Mouse (Mus musculus): ENCODE results near the gene Pak3. TPM values are rescaled to one million over a fixed set of nuclear protein-coding genes. Genes with fewer than 3 reads are reported as not detected.
A peak's percentile ranks its signal among the peaks of the same experiment; 100 is the strongest.

Gene Pak3
- polyA plus RNA-seq, 1 experiment from 2014 or later, result 144 TPM

DNA sequence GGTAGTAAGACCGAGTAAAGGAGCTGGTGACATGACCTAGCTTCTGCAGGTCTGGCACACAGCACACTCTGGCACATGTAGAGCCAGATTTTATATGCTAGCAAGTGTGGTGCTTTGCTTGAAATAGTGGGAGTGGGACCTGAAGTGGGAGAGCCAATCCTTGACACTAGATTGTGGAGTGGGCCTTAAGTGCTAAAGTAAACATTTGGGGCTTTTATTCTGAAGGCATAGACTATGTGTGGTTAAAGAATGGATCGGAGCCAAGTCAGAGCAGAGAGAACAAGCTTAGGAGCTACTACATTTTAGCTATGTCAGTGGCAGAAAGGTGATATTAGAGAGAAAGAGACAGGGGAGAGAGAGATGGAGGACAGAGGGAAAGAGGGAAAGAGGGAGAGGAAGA lies 61.5 kb downstream of the Pak3 start:
- ATAC-seq (ENCODE audit: low FRiP score), result no peak
- WGBS, result 94% methylated on average over 2 of the region's 2 CpGs
- Histone ChIP-seq H3K9me3 (no peaks in the 10 kb centered on the region), H3K4me3 (no peak overlapping the region), H3K4me2 (no peak overlapping the region), H3K9ac (no peak overlapping the region), H3K4me1 (replicated peaks) (no peaks in the 10 kb centered on the region), H3K36me3 (no peaks in the 10 kb centered on the region), H3K27me3 (peaks cover 9% of the 10 kb centered on the region), H3K27ac (no peak overlapping the region)

DNA sequence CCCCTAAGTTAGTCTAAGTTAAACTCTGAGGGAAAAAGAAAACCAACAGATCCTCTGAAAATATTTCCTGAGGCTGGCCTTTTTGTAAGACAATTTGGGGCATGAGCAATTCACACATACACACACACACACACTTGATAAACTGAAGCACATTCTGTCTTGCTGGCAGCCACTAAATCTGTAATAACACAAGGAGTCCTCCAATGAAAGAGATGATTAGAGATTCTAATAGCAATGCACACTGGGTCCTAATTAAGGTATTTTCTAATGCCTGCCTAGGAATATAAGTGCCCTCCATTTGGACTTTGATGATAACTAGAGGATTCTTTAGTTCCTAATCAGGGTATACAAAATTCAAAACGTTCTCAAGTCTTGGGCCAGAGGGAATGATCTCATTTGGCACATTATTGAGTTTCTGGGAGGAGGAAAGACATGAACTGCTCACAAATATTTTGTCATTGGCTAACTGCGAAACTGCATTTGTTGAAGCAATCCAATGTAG lies 62.1 kb downstream of the Pak3 start:
- ATAC-seq (ENCODE audit: low FRiP score), result no peak
- no peaks in the 10 kb centered on the region for H3K9me3 ChIP-seq
- H3K4me1 ChIP-seq (replicated peaks), result no peaks in the 10 kb centered on the region
- H3K9ac ChIP-seq, result no peak overlapping the region
- 69% methylated on average over 2 of the region's 2 CpGs for WGBS
- H3K27me3 ChIP-seq, result peaks cover 9% of the 10 kb centered on the region
- no peak overlapping the region for H3K4me3 ChIP-seq
- no peak overlapping the region for H3K4me2 ChIP-seq
- no peak overlapping the region for H3K27ac ChIP-seq
- no peaks in the 10 kb centered on the region for H3K36me3 ChIP-seq

DNA sequence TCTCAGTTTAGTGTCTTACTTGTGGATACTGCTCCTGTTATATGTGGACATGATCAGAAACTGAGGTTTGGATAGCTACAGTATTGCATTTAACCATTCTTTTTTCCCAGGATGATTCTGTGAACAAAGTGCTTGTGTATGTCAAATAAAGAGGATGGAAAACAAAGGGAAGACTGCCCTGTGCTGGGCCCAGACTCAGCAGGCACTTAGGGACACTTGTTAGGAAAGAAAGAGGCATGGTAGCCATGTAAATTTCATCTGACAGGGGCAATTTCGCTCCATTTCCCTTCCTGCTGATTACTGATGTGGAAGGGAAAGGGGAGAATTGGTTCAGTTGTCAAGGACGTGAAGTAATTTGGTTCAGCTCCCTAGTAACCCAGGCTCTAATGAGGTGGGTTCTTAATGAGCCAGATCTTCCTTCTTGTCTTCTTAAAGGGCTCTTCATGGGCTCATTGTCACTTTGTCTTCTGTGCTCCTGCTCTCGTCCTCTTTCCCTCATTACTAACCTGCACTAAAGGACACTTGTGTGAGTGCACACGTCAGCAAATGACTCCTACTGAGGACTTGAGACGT lies 88.6 kb downstream of the Pak3 start:
- no peaks in the 10 kb centered on the region for H3K27me3 ChIP-seq
- 43% methylated on average over 5 of the region's 5 CpGs for WGBS
- 0 out of 2 replicates have a peak, but pooled peaks have one; percentile 24 for ATAC-seq (ENCODE audit: low FRiP score)
- H3K27ac ChIP-seq, result no peak overlapping the region
- no peak overlapping the region for H3K4me2 ChIP-seq
- no peaks in the 10 kb centered on the region for H3K36me3 ChIP-seq
- H3K4me1 ChIP-seq (replicated peaks), result no peaks in the 10 kb centered on the region
- H3K9me3 ChIP-seq, result no peaks in the 10 kb centered on the region
- no peak overlapping the region for H3K9ac ChIP-seq
- H3K4me3 ChIP-seq, result no peak overlapping the region

DNA sequence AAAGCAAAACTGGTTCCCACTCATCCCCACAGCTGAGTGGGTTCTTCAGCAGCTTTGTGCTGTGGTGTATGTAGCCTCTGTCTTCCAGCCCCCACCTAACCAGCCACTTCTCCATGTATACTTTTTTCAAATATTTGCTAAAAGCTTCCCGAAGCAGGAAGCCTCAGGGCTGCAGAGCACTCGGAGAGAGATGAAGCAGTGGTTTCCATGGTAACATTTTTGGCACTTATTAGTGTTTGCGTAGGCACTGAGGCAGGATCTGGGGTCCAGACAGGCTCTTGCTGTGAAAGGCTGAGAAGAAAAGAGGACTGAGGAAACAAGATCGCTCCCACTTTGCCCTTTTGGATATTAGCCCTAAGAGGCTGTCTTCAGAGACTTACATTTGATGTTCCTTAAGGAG lies 100.3 kb downstream of the Pak3 start:
- no peaks in the 10 kb centered on the region for H3K36me3 ChIP-seq
- H3K27ac ChIP-seq, result no peak overlapping the region
- no peak overlapping the region for H3K9ac ChIP-seq
- no peak overlapping the region for H3K4me2 ChIP-seq
- 0 out of 2 replicates have a peak, but pooled peaks cover 8% of the 10 kb centered on the region for H3K4me1 ChIP-seq (replicated peaks)
- H3K4me3 ChIP-seq, result no peak overlapping the region
- peaks cover 3% of the 10 kb centered on the region; the same call in 1 of the 2 replicates for H3K27me3 ChIP-seq
- no peak; the same call in 1 of the 2 replicates for ATAC-seq (ENCODE audit: low FRiP score)
- no peaks in the 10 kb centered on the region for H3K9me3 ChIP-seq
- WGBS, result 20% methylated on average over 4 of the region's 4 CpGs

DNA sequence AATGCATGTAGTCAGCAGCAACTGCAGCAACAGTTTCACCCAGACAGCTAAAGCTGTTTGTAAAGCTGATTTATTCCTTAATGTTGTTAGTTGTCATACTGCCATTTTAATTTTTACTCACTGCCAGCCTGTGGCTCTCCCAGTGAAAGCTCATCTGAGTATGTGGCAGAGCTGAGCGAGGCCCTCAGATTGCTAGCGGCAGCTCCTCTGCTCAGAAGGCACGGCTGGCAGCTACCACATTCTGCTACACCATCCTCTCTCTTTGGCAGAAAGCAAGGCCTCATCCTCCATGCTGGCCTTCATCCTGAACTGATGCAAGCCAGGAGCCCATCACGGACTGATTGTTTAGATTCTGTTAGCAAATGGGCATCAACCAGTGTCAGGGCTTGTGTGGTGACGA lies 109.4 kb downstream of the Pak3 start:
- no peaks in the 10 kb centered on the region for H3K4me1 ChIP-seq (replicated peaks)
- peaks cover 3% of the 10 kb centered on the region; the same call in 1 of the 2 replicates for H3K27me3 ChIP-seq
- H3K4me2 ChIP-seq, result no peak overlapping the region
- no peak for ATAC-seq (ENCODE audit: low FRiP score)
- H3K36me3 ChIP-seq, result no peaks in the 10 kb centered on the region
- no peak overlapping the region for H3K9ac ChIP-seq
- H3K9me3 ChIP-seq, result no peaks in the 10 kb centered on the region
- H3K4me3 ChIP-seq, result no peak overlapping the region
- H3K27ac ChIP-seq, result no peak overlapping the region
- WGBS, result 73% methylated on average over 5 of the region's 5 CpGs

DNA sequence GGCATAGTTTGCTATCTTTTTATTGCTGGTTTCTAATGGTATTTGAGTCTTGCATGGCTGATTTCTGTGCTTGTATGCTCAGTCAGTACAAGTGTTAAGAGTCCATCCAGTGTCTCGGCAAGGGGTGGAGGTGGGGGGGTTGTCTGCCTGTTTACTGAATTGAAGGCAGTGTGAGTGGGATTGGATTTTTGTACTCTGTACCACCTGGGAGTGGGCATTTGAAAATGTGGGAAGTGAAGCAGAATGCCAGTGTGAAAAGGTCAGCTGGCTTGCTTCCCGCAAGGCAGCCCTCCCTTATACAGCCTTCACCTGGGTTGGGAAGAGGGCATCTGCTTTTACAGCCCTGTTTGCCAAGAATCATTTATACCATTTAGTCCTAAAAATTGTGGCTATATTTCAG lies 125.5 kb downstream of the Pak3 start:
- Histone ChIP-seq H3K4me2 (no peak overlapping the region), H3K9me3 (no peaks in the 10 kb centered on the region), H3K36me3 (no peaks in the 10 kb centered on the region), H3K27ac (no peak overlapping the region), H3K27me3 (peaks cover 15% of the 10 kb centered on the region), H3K4me1 (replicated peaks) (no peaks in the 10 kb centered on the region; the same call in 1 of the 2 replicates), H3K9ac (no peak overlapping the region), H3K4me3 (no peak overlapping the region)
- ATAC-seq (ENCODE audit: low FRiP score), result no peak
- 45% methylated on average over 2 of the region's 2 CpGs for WGBS

DNA sequence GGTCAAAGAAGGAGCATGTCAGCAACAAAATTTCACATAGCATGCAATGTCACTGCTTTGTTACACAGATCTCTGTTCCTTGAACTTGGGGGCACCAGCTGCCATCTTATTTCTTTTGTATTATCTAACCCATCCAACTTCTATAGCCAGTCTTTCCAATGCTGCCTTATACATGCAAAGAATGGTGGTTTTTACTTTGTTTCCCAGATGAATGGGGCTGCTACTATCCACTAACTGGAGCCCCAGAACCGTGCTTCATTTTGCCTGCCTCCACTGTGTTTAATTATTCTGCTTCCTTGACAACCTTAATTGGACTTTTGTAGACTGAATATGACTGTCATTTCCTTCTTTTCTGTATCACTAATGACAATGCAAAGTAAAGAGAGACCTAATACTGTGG lies 126.4 kb downstream of the Pak3 start:
- no peak for ATAC-seq (ENCODE audit: low FRiP score)
- 14% methylated on average over 1 of the region's 1 CpGs for WGBS
- H3K4me2 ChIP-seq, result no peak overlapping the region

DNA sequence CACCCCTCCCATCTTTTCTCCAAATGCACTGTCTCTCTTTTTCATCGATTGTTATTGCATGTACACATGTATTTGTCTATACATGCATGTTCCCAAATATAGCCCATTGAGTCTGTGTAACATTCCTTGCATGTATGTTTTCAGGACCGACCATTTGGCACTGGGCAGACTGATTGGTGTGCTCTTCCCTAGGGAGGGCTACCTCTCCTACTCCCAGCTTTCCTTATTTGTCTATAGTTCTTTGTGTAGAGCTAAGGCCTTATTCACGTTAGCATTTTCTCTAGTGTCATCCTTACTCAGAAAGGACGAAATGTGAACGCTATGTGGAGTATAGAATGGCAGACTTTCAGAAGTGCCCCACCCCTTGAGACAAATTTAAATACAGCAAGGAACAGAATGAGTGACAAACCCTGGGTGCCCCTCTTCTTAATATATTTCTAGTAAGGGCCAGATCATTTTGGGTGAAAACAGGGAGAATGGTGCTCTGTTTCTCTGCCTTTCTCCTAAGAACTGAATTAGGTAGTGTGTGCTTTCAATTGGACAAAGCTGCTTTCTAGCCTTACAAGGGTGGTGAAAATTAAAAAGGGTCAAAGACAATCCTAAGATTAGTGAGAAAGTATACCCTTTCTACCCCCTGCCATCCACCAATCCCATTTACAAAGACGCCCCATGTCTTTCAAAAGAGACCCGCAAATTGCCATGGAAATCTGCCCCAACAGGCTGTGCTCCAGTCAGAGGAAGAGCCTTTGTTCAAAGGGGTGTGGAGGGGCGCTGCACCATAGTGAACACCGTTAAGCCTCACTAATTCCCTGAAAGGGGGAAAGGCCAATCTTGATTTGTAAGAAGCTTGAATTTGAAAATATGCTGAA lies 136.2 kb downstream of the Pak3 start:
- peak; percentile 61; the same call in 1 of the 2 replicates for ATAC-seq (ENCODE audit: low FRiP score)
- 0 out of 2 replicates have a peak, but pooled peaks cover 25% of the 10 kb centered on the region for H3K27me3 ChIP-seq
- no peaks in the 10 kb centered on the region for H3K9me3 ChIP-seq
- H3K36me3 ChIP-seq, result no peaks in the 10 kb centered on the region
- H3K4me2 ChIP-seq, result no peak overlapping the region
- peaks cover 5% of the 10 kb centered on the region; the same call in 1 of the 2 replicates for H3K4me1 ChIP-seq (replicated peaks)
- no peak overlapping the region for H3K9ac ChIP-seq
- 33% methylated on average over 9 of the region's 9 CpGs for WGBS
- peak overlapping the region; percentile 55 for H3K27ac ChIP-seq
- H3K4me3 ChIP-seq, result no peak overlapping the region

More for the DNA sequence above, 126.4 kb downstream of the Pak3 start:
- Histone ChIP-seq H3K4me3 (no peak overlapping the region), H3K9me3 (no peaks in the 10 kb centered on the region), H3K4me1 (replicated peaks) (no peaks in the 10 kb centered on the region; the same call in 1 of the 2 replicates), H3K27ac (no peak overlapping the region), H3K9ac (no peak overlapping the region), H3K27me3 (peaks cover 15% of the 10 kb centered on the region), H3K36me3 (no peaks in the 10 kb centered on the region)

DNA sequence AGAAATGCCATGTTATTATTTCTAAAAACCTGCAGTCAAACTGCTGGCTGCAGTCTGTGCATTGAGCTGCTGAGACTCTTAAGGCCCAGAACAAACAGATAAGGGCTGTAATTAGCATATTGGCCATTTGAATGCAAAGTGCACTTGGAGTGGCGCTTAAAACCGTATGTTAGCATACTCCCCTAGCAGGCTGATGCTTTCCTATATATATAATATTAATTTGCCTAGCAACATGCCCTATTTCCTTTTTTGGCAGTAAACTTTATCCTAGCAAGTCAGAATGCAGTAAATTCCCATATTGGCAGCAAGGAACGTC lies 136.7 kb downstream of the Pak3 start:
- ATAC-seq (ENCODE audit: low FRiP score), result peak; percentile 68; the same call in 1 of the 2 replicates
- Histone ChIP-seq H3K4me3 (no peak overlapping the region), H3K9ac (no peak overlapping the region), H3K4me1 (replicated peaks) (peaks cover 5% of the 10 kb centered on the region; the same call in 1 of the 2 replicates), H3K9me3 (no peaks in the 10 kb centered on the region), H3K27me3 (0 out of 2 replicates have a peak, but pooled peaks cover 25% of the 10 kb centered on the region), H3K36me3 (no peaks in the 10 kb centered on the region), H3K27ac (peak overlapping the region; percentile 55; the same call in 1 of the 2 replicates), H3K4me2 (no peak overlapping the region)
- 21% methylated on average over 3 of the region's 3 CpGs for WGBS

DNA sequence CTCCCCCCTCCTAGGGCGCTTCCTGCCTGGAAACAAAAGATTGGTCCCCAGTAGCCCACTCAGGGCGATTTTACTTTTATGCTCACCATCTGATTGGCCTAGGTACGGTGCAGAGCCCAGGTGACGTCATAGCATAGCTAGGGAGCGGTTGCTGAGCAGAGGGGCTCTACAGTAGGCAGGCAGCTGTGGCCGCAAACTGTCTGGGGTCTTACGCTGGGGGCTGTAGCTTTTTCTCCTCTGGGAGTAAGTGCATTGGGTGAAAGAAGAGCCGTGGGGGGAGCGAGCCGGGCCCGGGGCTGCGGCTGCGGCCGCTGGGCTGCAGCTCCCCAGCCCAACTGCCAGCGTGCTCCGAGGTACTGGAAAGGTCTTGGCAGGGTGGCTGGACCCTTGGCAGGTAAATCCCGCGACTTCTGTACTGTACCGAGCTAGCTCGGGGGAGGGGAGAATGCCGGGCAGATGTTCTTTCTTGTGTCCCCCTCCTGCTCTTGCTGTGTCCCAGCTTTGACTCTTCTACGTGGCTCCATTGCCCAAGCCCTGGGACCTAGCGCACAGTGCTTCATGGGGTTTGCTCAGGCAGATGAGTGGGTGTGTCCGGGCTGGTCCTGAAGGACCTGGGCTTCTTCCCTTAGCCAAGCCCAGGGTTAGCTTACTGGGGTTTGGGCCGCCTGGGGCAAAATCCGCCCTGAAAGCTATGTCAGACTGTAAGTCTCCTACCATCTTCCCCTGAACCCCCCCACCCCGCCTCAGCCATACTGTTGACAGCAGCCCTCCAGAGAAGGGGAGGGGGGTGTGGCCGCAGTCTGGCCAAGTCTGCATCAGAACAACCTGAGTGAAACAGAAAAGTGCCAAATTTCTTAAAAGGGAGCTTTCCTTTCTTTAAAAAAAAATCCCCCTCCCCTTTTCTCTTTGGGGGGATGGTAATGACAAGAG lies 146.1 kb downstream of the Pak3 start:
- no peaks in the 10 kb centered on the region for H3K36me3 ChIP-seq
- 21% methylated on average over 28 of the region's 28 CpGs for WGBS

DNA sequence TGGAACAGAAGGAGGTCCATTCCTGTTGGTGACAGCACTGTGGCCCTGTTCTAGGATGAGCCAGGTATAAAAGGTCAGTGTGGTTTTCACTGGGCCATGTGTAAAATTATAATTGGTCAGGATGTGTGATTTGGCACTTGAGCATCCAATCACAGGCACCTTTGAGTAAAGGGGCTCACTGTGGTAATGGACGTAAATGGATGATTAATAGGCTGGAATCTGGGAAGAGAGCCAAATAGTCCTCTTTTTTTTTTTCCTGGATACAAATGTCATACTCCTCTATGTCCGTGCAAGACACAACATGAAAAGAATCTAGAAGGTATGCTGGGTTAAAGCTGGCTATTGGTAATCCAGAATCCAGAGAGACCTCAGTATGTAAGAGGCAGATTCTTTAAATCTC lies 147.4 kb downstream of the Pak3 start:
- Histone ChIP-seq H3K4me2 (peak overlapping the region; percentile 56), H3K9ac (0 out of 2 replicates have a peak overlapping the region, but pooled peaks have one; percentile 78), H3K9me3 (no peaks in the 10 kb centered on the region), H3K27me3 (0 out of 2 replicates have a peak, but pooled peaks cover 6% of the 10 kb centered on the region), H3K4me1 (replicated peaks) (peaks cover 20% of the 10 kb centered on the region), H3K4me3 (peak overlapping the region; percentile 56), H3K36me3 (no peaks in the 10 kb centered on the region), H3K27ac (no peak overlapping the region)
- ATAC-seq (ENCODE audit: low FRiP score), result no peak
- 34% methylated on average over 2 of the region's 2 CpGs for WGBS

More for the DNA sequence above, 146.1 kb downstream of the Pak3 start:
- H3K27ac ChIP-seq, result peak overlapping the region; percentile 80
- no peaks in the 10 kb centered on the region for H3K9me3 ChIP-seq
- peak overlapping the region; percentile 78 for H3K9ac ChIP-seq
- H3K27me3 ChIP-seq, result 0 out of 2 replicates have a peak, but pooled peaks cover 6% of the 10 kb centered on the region
- ATAC-seq (ENCODE audit: low FRiP score), result peak; percentile 98
- peaks cover 20% of the 10 kb centered on the region for H3K4me1 ChIP-seq (replicated peaks)
- H3K4me2 ChIP-seq, result peak overlapping the region; percentile 56
- H3K4me3 ChIP-seq, result peak overlapping the region; percentile 56
